Mouse (Mus musculus) gastrocnemius, postnatal 4 days (tissue): ENCODE measurements around the gene Gtsf1. TPM values are rescaled to one million over a fixed set of nuclear protein-coding genes. Genes with fewer than 3 reads are reported as not detected.

Source experiments
- DNase-seq, 2 experiments: peaks; one replicate each; pipeline ENCODE4 v3.0.0; 2021 to 2022; ENCODE audit warnings: low spot score in 2 of 2, mixed read lengths in 2 of 2
- total RNA-seq, 2 experiments: library from RNA; stranded (reverse); gene quantifications; 2 replicates each; pipeline ENCODE4 v1.2.3; 2021

Gtsf1 gene
- total RNA-seq, 2 experiments from 2014 or later, result not detected

DNA sequence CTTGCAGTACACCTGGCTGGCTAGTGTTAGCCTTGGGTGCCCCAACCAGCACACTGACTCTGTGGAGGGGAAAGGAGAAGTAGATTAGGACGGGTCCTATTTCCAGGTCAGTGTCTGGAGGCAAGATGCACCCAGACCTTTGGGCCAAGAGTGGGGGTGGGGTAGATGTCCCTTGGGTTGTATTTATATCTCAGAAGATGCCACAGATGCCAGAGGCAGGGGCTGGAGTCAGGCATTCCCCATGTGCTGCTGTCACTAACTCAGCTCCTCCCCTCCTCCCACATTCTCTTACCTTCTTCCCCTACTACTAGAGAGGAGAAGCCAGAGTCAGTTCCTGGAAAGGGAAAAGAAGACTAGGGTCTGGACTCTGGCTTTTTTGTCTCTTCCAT, 71.2 kb downstream of the Gtsf1 start:
- no peak for DNase-seq

DNA sequence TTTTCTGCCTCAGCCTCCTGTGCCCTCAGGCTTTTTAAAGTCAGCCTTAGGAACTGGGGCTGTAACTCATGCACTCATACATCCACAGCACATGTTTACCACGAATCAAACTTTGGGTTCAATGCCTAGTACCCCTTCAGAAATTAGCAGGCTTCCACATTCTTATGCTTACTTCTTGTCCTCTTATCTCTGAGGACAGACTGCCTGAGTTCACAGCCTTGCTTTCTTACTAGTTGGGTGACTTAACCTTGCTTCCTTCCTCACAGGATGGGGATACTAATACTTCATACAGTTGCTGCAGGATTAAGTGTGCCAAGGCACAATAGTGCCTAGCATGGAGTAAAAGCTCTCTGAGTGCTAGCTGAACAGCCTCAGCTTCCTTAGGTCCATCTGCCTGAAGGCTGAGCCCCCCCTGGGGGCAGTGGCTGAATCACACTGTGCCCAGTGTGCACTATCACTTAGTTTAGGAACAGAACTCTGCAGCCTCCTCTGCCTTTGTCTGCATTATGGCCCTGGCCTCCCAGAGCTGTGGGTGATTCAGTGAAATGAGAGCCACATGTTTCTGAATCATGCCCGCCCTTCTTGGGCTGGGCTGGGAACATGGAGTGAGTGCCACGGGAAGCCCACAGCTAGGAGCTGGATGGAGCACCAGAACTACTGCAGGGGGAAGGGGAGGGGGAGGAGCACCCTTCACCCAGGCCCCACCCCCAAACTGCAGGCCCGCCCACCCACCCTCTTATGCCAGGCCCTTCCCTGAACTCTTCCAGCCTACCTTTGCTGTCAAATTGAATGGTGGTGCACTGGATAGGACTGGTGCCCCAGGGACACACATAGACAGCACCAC, 71.8 kb downstream of the Gtsf1 start:
- DNase-seq, result no peak

DNA sequence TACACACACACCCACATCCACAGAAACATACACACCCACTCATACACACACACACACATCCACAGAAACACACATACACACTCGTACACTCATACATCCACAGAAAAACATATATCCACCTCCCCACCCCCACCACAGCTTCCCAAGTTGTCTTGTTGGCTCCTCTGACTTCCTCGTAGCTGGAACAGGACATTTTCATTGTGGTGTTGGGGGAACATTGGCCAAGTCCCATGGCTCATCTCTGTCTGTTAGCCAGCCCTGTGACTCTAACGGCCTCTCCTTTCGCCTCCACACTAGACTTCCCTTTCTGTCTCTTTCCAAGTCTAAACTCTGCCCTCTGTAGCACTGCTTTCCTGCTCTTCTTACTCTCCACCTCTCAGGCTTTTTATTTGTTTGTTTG, 72.5 kb downstream of the Gtsf1 start:
- DNase-seq, result no peak

DNA sequence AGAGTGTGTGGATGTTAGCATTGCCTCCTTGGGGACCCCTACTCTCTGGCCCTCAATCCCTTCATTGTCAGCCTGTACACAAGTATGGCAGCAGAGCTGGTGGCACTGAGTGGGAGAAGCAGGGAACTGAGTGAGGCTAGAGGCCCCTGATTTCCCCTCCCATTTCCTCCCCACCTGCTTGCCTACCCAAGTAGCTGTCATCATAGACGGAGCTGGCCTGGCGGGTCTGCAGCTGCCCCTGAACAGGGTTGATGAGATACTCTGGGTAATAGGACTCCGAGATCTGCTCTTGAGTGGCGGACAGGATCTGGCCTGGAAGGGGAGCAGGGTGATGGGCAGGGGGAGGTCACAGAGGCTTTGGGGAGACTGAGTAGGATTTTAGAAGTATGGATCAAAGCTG, 74.1 kb downstream of the Gtsf1 start:
- DNase-seq, result no peak

DNA sequence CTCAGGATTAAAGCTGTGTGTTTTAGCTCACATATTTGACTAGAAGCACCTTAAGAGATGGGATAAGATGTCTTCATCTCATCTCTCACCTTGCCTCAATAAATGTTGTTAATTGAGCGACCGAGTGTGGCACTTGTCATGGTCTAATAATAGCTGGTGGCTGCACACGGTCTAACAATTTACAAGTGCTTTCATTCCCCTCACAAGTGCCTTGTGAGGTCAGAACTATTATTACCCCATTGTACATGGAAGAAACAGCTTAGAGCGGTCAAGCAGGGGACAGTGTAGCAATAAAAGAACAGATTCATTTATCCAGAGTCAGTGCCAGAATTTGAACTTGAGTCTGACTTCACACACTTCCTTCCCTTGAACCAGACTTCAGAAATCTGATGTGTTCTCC, 74.8 kb downstream of the Gtsf1 start:
- DNase-seq, result no peak

GRCm38 (mm10) chr15:103354690-103355089, 75.6 kb downstream of the Gtsf1 start:
- DNase-seq, result no peak

DNA sequence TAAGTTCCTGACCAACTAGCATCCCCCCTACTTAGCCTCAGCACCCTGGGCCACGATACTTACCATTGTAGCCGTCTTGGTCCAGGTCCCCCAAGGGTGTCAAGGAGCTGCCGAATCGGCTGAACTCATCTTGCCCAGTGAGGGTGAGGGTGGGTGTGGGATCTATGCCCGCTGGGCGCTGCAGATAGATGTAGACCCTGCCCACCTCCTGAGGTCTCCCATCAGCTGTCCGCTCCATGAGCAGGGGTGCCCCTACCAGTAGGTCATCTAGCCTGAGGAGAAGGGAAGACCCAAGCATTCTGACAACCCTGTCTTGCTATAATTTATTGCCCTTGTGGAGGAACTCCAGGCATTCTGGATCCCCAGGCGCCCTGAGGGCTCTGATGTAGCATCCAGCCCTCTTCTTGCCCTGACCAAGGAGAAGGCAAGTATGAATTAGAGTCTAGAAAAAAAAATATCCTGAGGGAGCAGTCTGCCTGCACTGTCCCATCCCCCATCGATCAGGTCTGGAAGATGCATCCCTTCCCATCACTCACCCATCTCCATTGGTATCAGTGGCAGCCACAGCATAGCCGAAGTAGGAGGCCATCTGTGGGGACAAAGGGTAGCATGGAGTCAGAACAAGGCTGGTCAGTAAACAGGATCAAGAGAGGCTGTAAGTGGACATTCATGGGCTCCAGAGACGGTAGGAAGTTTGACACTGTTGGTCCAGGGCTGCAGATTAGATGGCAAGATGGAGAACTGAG, 76.6 kb downstream of the Gtsf1 start:
- DNase-seq, result no peak

- peak in 1 of 2 experiments; percentile 56 for DNase-seq
Observed at GRCm38 (mm10) chr15:103352856-103353255, 77.4 kb downstream of the Gtsf1 start.

Other genes starting within 250 kb of the Gtsf1 start
- gene Cbx5, start 190.7 kb downstream of the Gtsf1 start, total RNA-seq, result 100 to 1,000 TPM in 1 of 2 experiments, 10 to 100 TPM in 1; 97.9 to 100 TPM
- 100 to 1,000 TPM; 295 to 303 TPM for gene Hnrnpa1, start 190.0 kb downstream of the Gtsf1 start, total RNA-seq
- 1 to 10 TPM in 1 of 2 experiments, under 1 TPM in 1; 0.61 to 1.5 TPM for gene Nfe2, start 172.1 kb downstream of the Gtsf1 start, total RNA-seq
- 10 to 100 TPM; 72.8 to 78.4 TPM for gene Copz1, start 157.8 kb downstream of the Gtsf1 start, total RNA-seq
- gene Gpr84, start 119.9 kb downstream of the Gtsf1 start, total RNA-seq, result under 1 TPM; 0.16 to 0.20 TPM
- 10 to 100 TPM; 62.1 to 70.0 TPM for gene Zfp385a, start 90.4 kb downstream of the Gtsf1 start, total RNA-seq
- 10 to 100 TPM; 65.8 to 68.1 TPM for gene Itga5, start 63.7 kb downstream of the Gtsf1 start, total RNA-seq
- gene Gtsf2, start 18.0 kb upstream of the Gtsf1 start, total RNA-seq, result not detected
- gene Nckap1l, start 23.3 kb upstream of the Gtsf1 start, total RNA-seq, result 1 to 10 TPM; 5.2 to 5.6 TPM
- 1 to 10 TPM; 2.6 TPM for gene Pde1b, start 72.6 kb upstream of the Gtsf1 start, total RNA-seq
- gene Ppp1r1a, start 107.5 kb upstream of the Gtsf1 start, total RNA-seq, result 10 to 100 TPM; 62.0 to 73.9 TPM
- gene Glycam1, start 134.6 kb upstream of the Gtsf1 start, total RNA-seq, result not detected